In genomic region chr12:81182073-81182472, GRCm38 (mm10) we compare ENCODE assay signal across 8 mouse cellular contexts.
DNase-seq lines count a peak whose midpoint lies in the region; ATAC-seq and TF ChIP-seq lines count a peak whose summit lies in the region.

No protein-coding gene starts in this region.

- no peak overlapping the region for H3K27ac ChIP-seq in MEL (ENCODE audit: control insufficient read depth, low read depth, low read length)
- H3K27ac ChIP-seq in liver, embryonic 11.5 days (ENCODE audit: low read depth, low read length), result no peak overlapping the region

- H3K27me3 ChIP-seq in MEL (ENCODE audit: control insufficient read depth in 1 of 2, insufficient read depth in 2 of 2, low read length in 2 of 2), result no peaks in the 10 kb centered on the region
- no peaks in the 10 kb centered on the region for H3K27me3 ChIP-seq in liver, embryonic 11.5 days (replicated peaks; ENCODE audit: control insufficient read depth, insufficient read depth, low read length)

- no peaks in the 10 kb centered on the region for H3K36me3 ChIP-seq in MEL (ENCODE audit: control insufficient read depth in 1 of 2, insufficient read depth in 2 of 2, low read length in 2 of 2)
- no peaks in the 10 kb centered on the region for H3K36me3 ChIP-seq in liver, embryonic 11.5 days (ENCODE audit: control insufficient read depth, insufficient read depth, low read length)

- H3K9ac ChIP-seq in MEL (ENCODE audit: control insufficient read depth, low read depth, low read length, poor library complexity, severe bottlenecking), result no peak overlapping the region
- H3K9ac ChIP-seq in liver, embryonic 11.5 days (ENCODE audit: low read depth, low read length), result no peak overlapping the region

- H3K4me1 ChIP-seq in MEL (ENCODE audit: control insufficient read depth in 1 of 2, insufficient read depth in 2 of 2, low read length in 2 of 2), result no peaks in the 10 kb centered on the region
- H3K4me1 ChIP-seq in liver, embryonic 11.5 days (replicated peaks; ENCODE audit: control insufficient read depth, insufficient read depth, low read length), result no peaks in the 10 kb centered on the region; the same call in 1 of the 2 replicates

- no peak overlapping the region for H3K4me2 ChIP-seq in liver, embryonic 11.5 days

- no peaks in the 10 kb centered on the region for H3K9me3 ChIP-seq in MEL (replicated peaks; ENCODE audit: insufficient read depth, low read length)
- no peaks in the 10 kb centered on the region for H3K9me3 ChIP-seq in liver, embryonic 11.5 days (ENCODE audit: control insufficient read depth, low read length)

- no peak for TF ChIP-seq EP300 in MEL (IDR thresholded peaks at IDR 0.05; ENCODE audit: low read depth in 1 of 2, low read length in 2 of 2)

- ATAC-seq in liver, embryonic 11.5 days (replicated peaks; ENCODE audit: low FRiP score), result no peak

- peak; percentile 77 to 83 (median 81) for TF ChIP-seq CTCF in MEL (IDR thresholded peaks at IDR 0.05 in 2 of 3, conservative IDR thresholded peaks at IDR 0.05 in 1 of 3; ENCODE audit: control insufficient read depth in 1 of 3, insufficient read depth in 1 of 3, low read depth in 2 of 3, low read length in 3 of 3, poor library complexity in 1 of 3, severe bottlenecking in 1 of 3)

- no peak overlapping the region for H3K4me3 ChIP-seq in MEL (ENCODE audit: control insufficient read depth in 1 of 2, insufficient read depth in 1 of 2, low read depth in 2 of 2, low read length in 2 of 2)
- H3K4me3 ChIP-seq in liver, embryonic 11.5 days (ENCODE audit: low read depth, low read length), result no peak overlapping the region

- DNase-seq in 416B (ENCODE audit: low read depth), result peak; percentile 46
- peak; percentile 50 for DNase-seq in MEL (ENCODE audit: low read depth, low spot score)
- peak; percentile 70 for DNase-seq in cerebellum, adult 8-10 months
- peak; percentile 39 for DNase-seq in gastrocnemius, adult 18-20 months (ENCODE audit: low spot score)
- peak; percentile 55 for DNase-seq in kidney, adult 18-20 months
- DNase-seq in liver, embryonic 11.5 days (ENCODE audit: low spot score), result peak; percentile 52
- peak; percentile 84 for DNase-seq in retina, embryonic 14.5 days (ENCODE audit: low spot score)
- peak; percentile 45 for DNase-seq in urinary bladder, postnatal 14 days (ENCODE audit: low spot score)

- no peaks in the 10 kb centered on the region for H3K79me2 ChIP-seq in MEL (ENCODE audit: control insufficient read depth, insufficient read depth, low read length, poor library complexity)

- 59% methylated on average over 3 of the region's 3 CpGs for WGBS in liver, embryonic 11.5 days

- no peak for TF ChIP-seq POLR2A in MEL (IDR thresholded peaks at IDR 0.05; ENCODE audit: control insufficient read depth in 1 of 2, insufficient read depth in 1 of 2, low read depth in 1 of 2, low read length in 2 of 2, poor library complexity in 1 of 2)

- peak; percentile 64 for TF ChIP-seq RAD21 in MEL (IDR thresholded peaks at IDR 0.05; ENCODE audit: low read depth, low read length)

TF ChIP-seq in MEL, 35 proteins besides CTCF, POLR2A, EP300 and RAD21:
- peak; percentile 54 for TF ChIP-seq ZC3H11A (IDR thresholded peaks at IDR 0.05; ENCODE audit: low read depth, low read length)
- TF ChIP-seq USF2 (IDR thresholded peaks at IDR 0.05; ENCODE audit: borderline replicate concordance in 1 of 2, insufficient read depth in 1 of 2, low read depth in 1 of 2, low read length in 2 of 2), result no peak
- peak; percentile 80 for TF ChIP-seq SMC3 (IDR thresholded peaks at IDR 0.05; ENCODE audit: low read depth, low read length)
